Mouse (Mus musculus): ENCODE measurements at regions not wholly inside any gene's neighbourhood (a gene's known extent, or its start where the extent isn't known, plus 50 kb on each side); places are given as distances from the start of the nearest gene placed in this dataset.

GRCm38 (mm10) chr4:33855112-33855511 is 69.3 kb upstream of the Cnr1 start:
- TF ChIP-seq CHD2 (IDR thresholded peaks at IDR 0.05; ENCODE audit: low read depth, low read length) (no peak), HCFC1 (IDR thresholded peaks at IDR 0.05; ENCODE audit: borderline replicate concordance, insufficient read depth, low read length) (no peak), ZC3H11A (IDR thresholded peaks at IDR 0.05; ENCODE audit: borderline replicate concordance, low read depth, low read length) (no peak), MAFK (IDR thresholded peaks at IDR 0.05; ENCODE audit: insufficient read depth, low read depth, low read length) (no peak)

Data from ES-E14 (cell line).